Mouse (Mus musculus) left cerebral cortex, postnatal 14 days (tissue): ENCODE measurements at regions not wholly inside any gene's neighbourhood (a gene's known extent, or its start where the extent isn't known, plus 50 kb on each side); places are given as distances from the start of the nearest gene placed in this dataset.

Experiments
- DNase-seq, 2 experiments: peaks; one replicate each; pipeline ENCODE4 v3.0.0; 2021 to 2022; ENCODE audit warnings: low spot score in 2 of 2, mixed read lengths in 1 of 2
- intact Hi-C: fragments of 180-260 bp; cut with DNase I; formaldehyde crosslinking; loops from one replicate; pipeline ENCODE4 v1.15.1; 2025

GRCm38 (mm10) chr12:86830247-86830585, 54.4 kb downstream of the Irf2bpl start:
- DNase-seq = no peak
- intact Hi-C loops = no loop called here

GRCm38 (mm10) chr12:86829581-86830246, 54.9 kb downstream of the Irf2bpl start:
- intact Hi-C loops = no loop called here
- no peak for DNase-seq

GRCm38 (mm10) chr12:86827241-86827606, 57.4 kb downstream of the Irf2bpl start:
- intact Hi-C loops = no loop called here
- DNase-seq = no peak

- peak; percentile 77 to 87 for DNase-seq
- intact Hi-C loops = no loop called here
Observed at GRCm38 (mm10) chr12:86826420-86827240, 58.0 kb downstream of the Irf2bpl start.

GRCm38 (mm10) chr12:86825584-86826419, 58.8 kb downstream of the Irf2bpl start:
- intact Hi-C loops = no loop called here
- no peak for DNase-seq

- intact Hi-C loops = no loop called here
Observed at GRCm38 (mm10) chr12:86824860-86825583, 59.6 kb downstream of the Irf2bpl start.

GRCm38 (mm10) chr12:86823855-86824589, 60.6 kb downstream of the Irf2bpl start:
- DNase-seq = peak; percentile 92 to 95
- intact Hi-C loops = no loop called here

More at GRCm38 (mm10) chr12:86824860-86825583, 59.6 kb downstream of the Irf2bpl start:
- DNase-seq = peak; percentile 67 to 88

GRCm38 (mm10) chr12:86823488-86823854, 61.1 kb downstream of the Irf2bpl start:
- DNase-seq = peak in 1 of 2 experiments; percentile 45
- intact Hi-C loops = no loop called here

- intact Hi-C loops = no loop called here
Observed at GRCm38 (mm10) chr12:86821183-86821582, 63.4 kb downstream of the Irf2bpl start.

GRCm38 (mm10) chr12:86819568-86819967, 65.0 kb downstream of the Irf2bpl start:
- intact Hi-C loops = no loop called here
- no peak for DNase-seq

More at GRCm38 (mm10) chr12:86821183-86821582, 63.4 kb downstream of the Irf2bpl start:
- no peak for DNase-seq

GRCm38 (mm10) chr12:86819163-86819562, 65.4 kb downstream of the Irf2bpl start:
- no peak for DNase-seq
- intact Hi-C loops = no loop called here

- intact Hi-C loops = no loop called here
Observed at GRCm38 (mm10) chr12:86818201-86818600, 66.4 kb downstream of the Irf2bpl start.

GRCm38 (mm10) chr12:86816702-86817610, 67.6 kb downstream of the Irf2bpl start:
- DNase-seq = no peak
- intact Hi-C loops = no loop called here

More at GRCm38 (mm10) chr12:86818201-86818600, 66.4 kb downstream of the Irf2bpl start:
- DNase-seq = no peak

GRCm38 (mm10) chr12:86816171-86816701, 68.4 kb downstream of the Irf2bpl start:
- intact Hi-C loops = no loop called here
- peak; percentile 79 to 93 for DNase-seq

GRCm38 (mm10) chr12:86814740-86815139, 69.9 kb downstream of the Irf2bpl start:
- DNase-seq = peak in 1 of 2 experiments; percentile 64
- intact Hi-C loops = no loop called here
